Mouse (Mus musculus) MEL-GATA-1-ER (cell line): Measurements from ENCODE around the gene Zfp986.
"Not testable (repeated sequence)": the region's sequence is repeated elsewhere in the genome, so short reads cannot be mapped to it uniquely, and the experiment has no call there.

ENCODE experiments used
- DNase-seq: peaks from one replicate; pipeline ENCODE4 v3.0.0-alpha.2; 2012; ENCODE audit warnings: low read depth; ENCODE audit errors: extremely low read depth

The Zfp986 gene

DNA sequence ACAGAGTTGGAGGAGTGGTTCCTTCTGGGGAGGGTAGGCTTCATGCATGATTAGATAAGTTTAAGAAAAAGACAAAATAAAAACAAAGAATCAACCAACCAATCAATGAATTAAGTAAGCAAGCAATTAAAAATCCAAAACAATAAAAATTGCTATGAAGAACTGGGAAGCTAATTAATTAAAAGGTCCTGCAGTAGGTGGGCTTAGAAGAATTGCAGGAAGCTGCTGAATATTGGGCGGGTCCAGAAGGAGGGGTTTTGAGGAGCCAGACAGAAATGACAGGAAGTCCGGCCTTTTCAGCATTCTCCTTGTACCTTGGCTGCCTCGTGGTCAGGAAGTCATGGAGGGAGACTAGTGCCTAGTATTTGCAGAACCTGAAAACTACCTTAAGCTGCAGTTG, at the start of gene Zfp986:
Gene Zfp986 (plus strand): TSS at position 301 of the 400 bp plus-strand sequence.
- not testable (repeated sequence) for DNase-seq

DNA sequence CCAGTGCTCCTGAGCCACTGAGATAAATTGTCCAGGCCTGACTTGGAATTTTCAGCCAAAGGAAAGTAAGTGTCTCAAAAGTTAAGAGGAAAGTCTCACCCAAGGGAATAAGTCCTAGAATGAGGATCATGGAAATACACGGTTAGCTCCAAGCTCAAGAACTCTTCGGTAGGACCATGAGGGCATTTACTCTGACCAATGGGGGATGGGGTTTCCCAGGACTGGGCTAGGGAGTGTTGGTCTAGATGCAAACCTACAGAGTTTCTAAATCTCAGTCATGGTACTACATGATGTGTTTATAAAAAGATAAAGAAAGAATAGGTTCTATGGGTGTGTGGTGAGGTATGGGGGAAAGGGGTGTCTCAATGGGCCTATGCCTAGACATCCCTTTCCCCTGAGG, 48.6 kb upstream of the Zfp986 start:
- DNase-seq, result not testable (repeated sequence)

DNA sequence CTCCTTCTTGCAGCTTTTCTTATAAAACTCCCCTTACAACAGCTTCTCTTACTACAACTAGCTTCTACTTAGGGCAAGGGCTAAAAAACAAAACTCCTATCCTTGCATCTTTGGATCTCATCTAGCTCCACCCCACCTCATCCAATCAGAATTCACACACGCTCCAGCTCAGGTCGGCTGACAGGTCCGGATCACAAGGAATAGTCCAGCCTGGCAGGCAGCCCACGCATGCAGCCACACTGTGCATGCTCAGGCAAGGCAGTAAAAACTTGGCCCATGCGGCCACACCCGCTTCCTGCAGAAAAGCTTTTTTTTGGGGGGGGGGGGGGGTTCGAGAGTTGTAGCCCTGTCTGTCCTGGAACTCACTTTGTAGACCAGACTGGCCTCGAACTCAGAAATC, 43.0 kb upstream of the Zfp986 start:
- not testable (repeated sequence) for DNase-seq

DNA sequence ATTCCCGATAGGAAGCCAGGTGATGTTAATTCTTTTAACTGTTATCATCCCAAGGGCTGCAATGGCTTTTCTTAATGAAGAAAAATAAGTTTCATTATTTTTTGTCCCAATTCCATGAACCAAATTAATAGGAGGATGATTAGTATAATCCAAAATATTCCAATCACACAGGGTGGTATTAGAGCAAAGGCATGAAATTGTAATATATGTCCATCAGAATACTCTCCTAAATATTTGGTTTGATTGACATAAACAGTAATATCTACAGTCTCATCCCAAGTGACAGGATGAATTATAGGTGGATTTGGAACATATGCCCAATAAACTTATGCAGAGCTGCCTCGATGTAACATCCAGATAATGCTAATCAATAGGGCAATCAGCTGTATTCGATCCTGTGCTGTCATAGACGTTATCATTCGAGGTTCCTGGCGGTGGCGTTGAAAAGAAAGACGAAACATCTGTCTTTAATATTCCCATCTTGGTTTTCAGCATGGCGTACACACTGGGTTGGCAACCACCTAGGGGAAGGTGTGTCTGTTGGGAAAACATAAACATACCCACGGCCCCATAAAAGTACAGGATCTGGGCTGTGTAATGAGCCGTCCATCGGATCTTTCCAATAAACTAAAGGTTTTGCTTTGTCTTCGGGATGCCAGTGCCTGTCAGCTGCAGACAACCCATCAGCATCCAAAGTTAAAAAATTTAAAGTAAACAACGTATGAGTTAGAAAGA, 37.1 kb upstream of the Zfp986 start:
- not testable (repeated sequence) for DNase-seq

DNA sequence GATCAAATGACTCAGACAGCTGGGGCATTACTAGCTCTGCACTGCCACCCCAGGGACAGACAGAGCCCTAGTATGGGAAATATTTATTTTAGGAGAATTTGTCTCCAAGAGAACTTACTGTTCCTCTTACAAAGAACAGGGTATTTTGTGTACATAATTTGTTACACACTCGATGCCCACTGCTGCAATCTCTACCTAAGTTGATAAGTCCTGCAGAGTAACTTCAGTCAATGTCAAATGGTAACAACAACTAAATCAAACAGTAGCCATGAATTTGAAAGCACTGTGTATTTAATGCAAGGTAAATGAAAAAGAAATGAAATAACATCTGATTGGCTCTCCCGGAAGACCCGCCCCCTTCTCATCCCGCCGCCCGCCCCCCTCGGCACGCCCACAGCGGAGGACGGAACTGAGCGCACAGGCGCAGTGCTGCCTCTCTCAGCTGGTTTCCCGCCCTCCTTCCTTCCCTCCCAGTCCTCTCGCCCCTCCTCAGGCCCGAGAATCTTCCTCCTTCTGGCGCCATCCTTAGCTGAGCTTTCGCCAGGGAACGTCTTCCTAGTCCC, 32.2 kb upstream of the Zfp986 start:
- not testable (repeated sequence) for DNase-seq

DNA sequence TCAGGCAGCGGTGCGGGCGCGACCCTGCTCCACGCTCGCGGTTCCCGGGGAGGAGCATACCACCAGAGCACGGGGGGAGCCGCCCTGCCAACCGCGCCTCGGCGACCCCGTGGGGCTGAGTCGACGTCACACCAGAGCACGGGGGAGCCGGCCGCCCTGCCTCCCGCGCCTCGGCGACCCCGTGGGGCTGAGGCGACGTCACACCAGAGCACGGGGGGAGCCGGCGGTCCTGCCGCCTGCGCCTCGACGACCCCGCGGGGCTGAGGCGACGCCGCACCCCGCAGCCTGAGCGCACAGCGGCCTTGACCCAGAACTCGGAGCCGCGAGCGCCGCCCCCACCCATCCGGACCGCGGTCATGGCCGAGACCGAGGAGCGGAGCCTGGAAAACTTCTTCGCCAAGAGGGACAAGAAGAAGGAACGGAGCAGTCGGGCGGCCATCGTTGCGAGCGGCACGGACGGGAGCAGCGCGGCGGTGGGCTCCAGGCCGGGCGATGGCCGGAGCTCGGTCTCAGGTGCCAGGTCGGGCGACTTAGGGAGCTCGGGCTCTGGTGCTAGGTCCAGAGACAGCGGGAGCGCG, 31.6 kb upstream of the Zfp986 start:
- not testable (repeated sequence) for DNase-seq

DNA sequence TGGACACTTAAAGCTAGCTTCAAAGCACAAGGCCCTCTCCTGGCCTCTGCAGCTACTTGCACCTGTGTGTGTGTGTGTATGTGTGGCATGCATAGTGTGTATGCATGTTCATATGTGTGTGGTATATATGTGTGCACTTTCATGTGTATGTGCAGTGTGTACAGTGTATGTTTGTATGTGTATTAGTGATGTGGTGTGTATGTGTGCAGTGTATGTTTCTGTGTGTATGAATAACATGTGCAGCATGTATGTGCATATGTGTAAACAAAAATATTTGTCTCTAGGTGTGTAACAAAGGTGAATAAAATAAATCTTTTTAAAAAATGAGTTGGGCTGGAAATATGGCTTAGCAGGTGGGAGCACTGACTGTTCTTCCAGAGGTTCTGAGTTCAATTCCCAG, 21.8 kb upstream of the Zfp986 start:
- DNase-seq, result not testable (repeated sequence)

DNA sequence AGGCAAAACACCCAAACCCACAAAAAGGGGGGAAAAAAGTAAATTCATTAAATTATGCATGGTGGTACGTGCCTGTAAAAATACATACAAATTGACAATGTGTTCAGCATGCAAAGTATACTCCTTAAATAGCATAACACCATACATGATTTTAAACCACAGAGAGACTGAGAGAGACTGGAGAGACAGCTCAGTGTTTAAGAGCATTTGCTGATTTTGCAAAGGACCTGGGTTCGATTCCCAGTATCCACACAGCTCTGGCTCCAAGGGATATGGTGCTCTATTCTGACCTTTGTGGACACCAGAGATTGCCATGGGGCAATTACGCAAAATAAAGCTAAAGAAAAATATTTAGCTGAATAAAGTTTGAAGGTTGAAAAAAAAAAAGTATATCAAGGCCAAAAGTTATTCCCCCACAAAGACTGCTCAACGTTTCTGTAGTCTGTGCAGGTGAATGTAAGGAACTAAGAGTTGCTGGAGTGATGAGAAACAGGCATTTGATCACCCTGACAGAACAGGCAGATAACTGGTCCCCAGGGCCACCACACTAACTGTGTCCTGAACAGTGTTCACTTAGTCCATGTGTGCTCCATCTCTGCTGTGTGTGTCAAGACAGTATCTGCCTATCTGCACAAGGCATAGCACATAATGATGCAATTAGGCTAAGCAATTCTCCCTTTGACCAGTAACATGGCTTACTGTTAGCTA, 20.3 kb upstream of the Zfp986 start:
- DNase-seq, result not testable (repeated sequence)

DNA sequence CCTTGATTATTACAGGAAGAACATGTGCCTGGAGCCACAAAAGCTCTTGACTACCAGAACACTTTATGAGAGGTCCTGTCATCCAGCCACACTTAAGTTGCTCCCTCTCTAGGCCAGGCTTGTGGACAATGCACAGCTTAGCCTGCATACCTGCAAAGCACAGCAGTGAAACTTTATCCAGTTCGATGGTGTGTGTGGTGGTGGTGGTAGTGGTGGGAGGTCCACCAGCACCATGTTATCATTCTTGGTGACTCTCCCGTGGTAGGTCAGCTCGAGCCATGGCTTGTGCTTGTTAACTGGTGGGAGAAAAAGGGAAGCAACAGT, 19.7 kb upstream of the Zfp986 start:
- not testable (repeated sequence) for DNase-seq

DNA sequence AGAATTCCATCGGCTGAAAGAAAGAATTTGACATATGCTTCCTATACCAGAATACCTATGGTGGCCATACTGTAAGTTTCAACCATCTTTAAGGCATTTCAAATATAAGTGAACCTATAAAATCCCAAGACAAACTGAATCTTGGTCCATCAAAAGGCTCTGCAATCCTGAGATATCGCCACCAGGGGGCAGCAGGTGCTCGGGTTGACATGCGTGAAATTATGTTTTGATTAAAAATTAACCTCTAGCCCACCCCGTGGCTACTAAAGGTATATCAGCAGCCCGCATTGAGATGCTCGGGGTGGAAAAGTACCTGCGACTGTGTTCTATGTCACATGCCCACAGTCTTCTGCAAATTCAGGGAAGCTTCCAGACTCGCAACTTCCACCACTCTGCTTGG, 17.2 kb upstream of the Zfp986 start:
- not testable (repeated sequence) for DNase-seq

DNA sequence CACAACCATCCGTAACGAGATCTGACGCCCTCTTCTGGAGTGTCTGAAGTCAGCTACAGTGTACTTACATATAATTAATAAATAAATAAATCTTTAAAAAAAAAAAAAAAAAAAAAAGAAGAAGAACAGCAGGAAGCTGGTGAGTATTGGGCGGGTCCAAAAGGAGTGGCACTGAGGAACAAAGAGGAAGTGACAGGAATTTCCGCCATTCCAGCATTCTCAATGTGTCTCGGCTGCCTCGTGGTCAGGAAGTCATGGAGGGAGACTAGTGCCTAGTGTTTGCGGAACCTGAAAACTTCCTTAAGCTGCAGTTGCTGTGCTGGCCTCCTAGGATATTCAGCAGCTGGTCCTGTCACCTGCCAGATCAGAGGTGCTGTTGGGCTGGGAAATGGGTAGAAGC, 4.7 kb upstream of the Zfp986 start:
- DNase-seq, result not testable (repeated sequence)
